Mouse (Mus musculus): ENCODE data around the gene Mical3.

DNA sequence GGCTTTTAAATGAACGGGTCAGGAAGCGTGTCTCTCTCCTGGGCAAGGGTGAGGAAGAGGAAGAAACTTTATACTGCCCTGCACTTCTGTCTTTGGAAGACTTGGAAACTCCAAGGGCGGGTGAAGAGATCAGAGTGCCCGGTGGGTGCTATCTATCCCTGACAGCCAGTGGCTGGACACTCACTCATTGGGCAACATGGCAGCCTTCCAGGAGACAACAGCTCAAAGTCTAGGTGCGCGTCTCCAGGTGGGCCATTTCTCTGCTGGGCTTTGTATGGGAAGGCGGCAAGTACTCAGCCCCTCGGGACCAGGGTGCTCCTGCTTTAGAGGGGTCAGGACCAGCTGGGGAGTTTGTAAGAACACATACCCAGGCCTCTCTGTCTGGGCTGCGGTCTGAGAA is 185.3 kb downstream of the Mical3 start:
- TF ChIP-seq CTCF (IDR thresholded peaks at IDR 0.05; ENCODE audit: extremely low read depth, insufficient read depth, low read length) (no peak), POLR2A (IDR thresholded peaks at IDR 0.05; ENCODE audit: extremely low read depth, insufficient read depth, low read length) (no peak)

All from cortical plate, adult 2 months (tissue).